Mouse (Mus musculus) hindbrain, embryonic 12.5 days (tissue): ENCODE measurements around the gene Scml4. TPM values are rescaled to one million over a fixed set of nuclear protein-coding genes. Genes with fewer than 3 reads are reported as not detected.

Experiments used
- ATAC-seq: fragments of 200-750 bp; cut with Nextera tagmentation; 2 replicates; pipeline ENCODE4 v1.8.0; 2017; ENCODE audit warnings: moderate TSS enrichment; ENCODE audit not compliant: low FRiP score
- H3K27ac ChIP-seq: fragments of 300-500 bp; sonication (generic); 2 replicates; pipeline ENCODE4 v1.5.1; 2016; ENCODE audit warnings: mild to moderate bottlenecking
- H3K27me3 ChIP-seq: fragments of 300-500 bp; sonication (generic); 2 replicates; pipeline ENCODE4 v1.6.1; 2016; ENCODE audit warnings: mild to moderate bottlenecking
- H3K36me3 ChIP-seq: fragments of 300-500 bp; sonication (generic); 2 replicates; pipeline ENCODE4 v1.6.1; 2016; ENCODE audit warnings: mild to moderate bottlenecking
- H3K4me1 ChIP-seq: fragments of 300-500 bp; sonication (generic); 2 replicates; pipeline ENCODE4 v1.6.1; 2016
- H3K4me2 ChIP-seq: fragments of 300-500 bp; sonication (generic); replicated peaks from 2 replicates; pipeline ENCODE4 v1.6.1; 2016; ENCODE audit warnings: mild to moderate bottlenecking
- H3K4me3 ChIP-seq: fragments of 300-500 bp; sonication (generic); 2 replicates; pipeline ENCODE4 v1.5.1; 2016; ENCODE audit warnings: mild to moderate bottlenecking
- H3K9ac ChIP-seq: fragments of 300-500 bp; sonication (generic); 2 replicates; pipeline ENCODE4 v1.6.1; 2016; ENCODE audit warnings: mild to moderate bottlenecking, moderate library complexity
- H3K9me3 ChIP-seq: fragments of 300-500 bp; sonication (generic); replicated peaks from 2 replicates; pipeline ENCODE4 v1.6.1; 2016; ENCODE audit warnings: mild to moderate bottlenecking
- WGBS: fragments of 180-500 bp; shearing (Covaris S2); methylation state at CpG from one replicate; pipeline ENCODE4 v1.1.7; 2016; 5-methylcytosine and 5-hydroxymethylcytosine counted together
- polyA plus RNA-seq: library from polyadenylated mRNA; unstranded; fragments of >200 nt; fragmentation: Nextera tagmentation; extraction: Ambion mirVana; gene quantifications from 2 replicates; pipeline ENCODE4 v1.2.1, GENCODE M21; 2016

Gene Scml4
- polyA plus RNA-seq, 1 experiment from 2014 or later = 4.0 TPM

DNA sequence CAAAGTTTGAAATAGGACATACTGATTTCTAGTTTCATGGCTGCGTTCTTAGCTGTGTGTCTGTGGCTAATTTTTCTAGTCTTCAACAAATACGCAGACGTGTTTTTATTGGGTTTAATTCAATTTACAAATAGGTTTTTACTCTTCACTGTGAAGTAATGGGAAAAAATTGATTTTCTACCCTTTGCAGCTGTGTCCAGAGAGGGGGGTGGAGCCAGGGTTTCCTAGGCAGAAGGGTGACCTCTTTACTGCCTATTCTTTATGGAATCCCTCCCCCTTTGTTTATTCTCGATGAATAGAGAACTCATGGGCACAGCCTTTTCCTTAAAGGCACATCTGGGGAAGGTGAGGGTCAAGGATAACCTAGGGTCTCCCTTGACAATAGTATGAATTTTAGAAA is 98.5 kb downstream of the Scml4 start:
- WGBS = 45% methylated on average over 4 of the region's 4 CpGs
- ATAC-seq = peak; percentile 61
- peaks cover 6% of the 10 kb centered on the region; the same call in 1 of the 2 replicates for H3K27me3 ChIP-seq
- H3K9ac ChIP-seq = no peak overlapping the region
- no peaks in the 10 kb centered on the region for H3K9me3 ChIP-seq
- H3K4me2 ChIP-seq = peak overlapping the region; percentile 48
- peaks cover 13% of the 10 kb centered on the region for H3K4me1 ChIP-seq
- H3K4me3 ChIP-seq = peak overlapping the region; percentile 25; the same call in 1 of the 2 replicates
- H3K36me3 ChIP-seq = no peaks in the 10 kb centered on the region
- peak overlapping the region; percentile 62; the same call in 1 of the 2 replicates for H3K27ac ChIP-seq

DNA sequence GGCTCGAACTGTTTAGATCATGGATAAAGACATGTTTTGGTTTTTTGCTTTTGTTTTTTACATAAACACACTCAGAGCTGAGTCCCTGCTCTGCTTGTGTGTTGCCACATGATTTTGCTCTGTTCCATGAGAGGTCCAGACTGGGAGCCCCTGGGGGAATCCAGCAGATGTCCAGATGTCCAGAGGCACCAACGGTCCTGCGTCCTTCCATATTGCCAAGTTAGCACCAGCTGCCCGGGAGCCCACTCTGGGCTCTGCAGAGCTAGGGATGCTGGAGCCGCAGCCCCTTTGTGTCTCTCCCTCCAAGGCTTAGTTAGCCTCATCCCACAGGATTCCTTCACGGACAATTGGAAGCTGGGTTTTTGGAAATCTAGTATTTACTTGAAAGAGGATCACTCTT is 101.6 kb downstream of the Scml4 start:
- Histone ChIP-seq H3K9ac (no peak overlapping the region), H3K4me1 (peaks cover 13% of the 10 kb centered on the region), H3K36me3 (no peaks in the 10 kb centered on the region), H3K9me3 (no peaks in the 10 kb centered on the region), H3K27me3 (peaks cover 6% of the 10 kb centered on the region; the same call in 1 of the 2 replicates), H3K4me3 (no peak overlapping the region), H3K27ac (no peak overlapping the region), H3K4me2 (no peak overlapping the region)
- no peak for ATAC-seq
- WGBS = 65% methylated on average over 6 of the region's 6 CpGs

DNA sequence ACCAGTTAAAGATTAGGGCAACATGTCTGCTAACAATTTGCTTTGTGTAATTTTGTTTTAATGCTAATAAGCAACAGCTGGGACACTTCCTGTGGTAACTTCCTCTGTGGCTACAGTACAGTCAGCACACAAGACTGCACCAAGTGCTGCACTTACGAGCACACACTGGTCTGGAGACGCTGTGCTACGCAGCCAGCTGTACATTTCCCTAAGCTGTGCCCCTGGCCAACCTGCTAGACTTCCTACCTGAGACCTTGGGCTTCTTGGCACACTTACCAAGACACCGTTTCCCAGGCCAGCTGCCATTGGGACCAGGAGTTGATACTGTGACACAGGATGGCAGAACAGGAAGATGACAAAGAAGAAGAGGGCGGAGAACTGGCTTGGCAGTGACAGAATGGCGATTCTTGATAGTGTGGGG is 102.0 kb downstream of the Scml4 start:
- H3K27ac ChIP-seq = no peak overlapping the region
- H3K4me3 ChIP-seq = no peak overlapping the region
- H3K36me3 ChIP-seq = no peaks in the 10 kb centered on the region
- no peaks in the 10 kb centered on the region for H3K9me3 ChIP-seq
- no peak for ATAC-seq
- H3K27me3 ChIP-seq = peaks cover 2% of the 10 kb centered on the region; the same call in 1 of the 2 replicates
- 85% methylated on average over 6 of the region's 6 CpGs for WGBS
- no peak overlapping the region for H3K9ac ChIP-seq
- peaks cover 13% of the 10 kb centered on the region for H3K4me1 ChIP-seq
- H3K4me2 ChIP-seq = no peak overlapping the region

DNA sequence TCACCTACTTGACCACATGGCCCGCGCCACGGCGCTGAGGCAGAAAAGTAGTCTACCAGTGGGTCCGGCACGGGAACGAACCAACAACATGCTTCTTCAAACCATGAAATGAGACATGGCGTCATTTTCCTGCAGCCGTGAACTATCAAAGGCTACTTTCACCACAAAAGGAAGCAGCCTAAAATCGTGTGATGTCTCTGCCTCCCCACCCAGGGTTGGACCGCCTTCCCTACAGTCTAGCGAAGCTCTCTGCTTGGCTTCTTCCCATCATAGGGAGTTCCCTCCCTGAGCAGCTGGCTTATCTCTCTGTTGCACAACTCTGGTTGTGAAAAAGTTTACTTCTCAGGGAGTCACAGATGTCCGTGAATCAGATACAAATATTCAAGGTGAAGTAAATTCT is 102.5 kb downstream of the Scml4 start:
- Histone ChIP-seq H3K36me3 (no peaks in the 10 kb centered on the region), H3K9me3 (no peaks in the 10 kb centered on the region), H3K4me2 (no peak overlapping the region), H3K4me1 (peaks cover 12% of the 10 kb centered on the region), H3K27ac (no peak overlapping the region), H3K4me3 (no peak overlapping the region), H3K27me3 (no peaks in the 10 kb centered on the region), H3K9ac (no peak overlapping the region)
- ATAC-seq = no peak
- WGBS = 94% methylated on average over 13 of the region's 13 CpGs

DNA sequence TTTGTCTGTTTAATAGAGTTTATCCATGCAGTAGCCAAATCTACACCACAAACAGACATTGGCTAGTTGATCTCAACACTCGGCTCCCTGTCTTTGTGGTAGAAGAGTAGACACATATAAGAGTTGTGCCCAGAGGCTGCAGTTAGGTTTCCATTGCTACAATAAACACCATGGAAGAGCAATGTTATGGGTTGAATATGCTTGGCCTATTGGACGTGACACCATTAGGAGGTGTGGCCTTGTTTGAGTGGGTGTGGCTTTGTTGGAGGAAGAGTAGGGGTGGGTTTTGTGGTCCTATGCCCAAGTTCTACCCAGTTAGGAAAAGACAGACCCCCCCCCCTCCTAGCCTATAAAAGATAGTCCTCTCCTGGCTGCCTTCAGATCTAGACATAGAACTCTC is 102.9 kb downstream of the Scml4 start:
- Histone ChIP-seq H3K4me2 (no peak overlapping the region), H3K36me3 (no peaks in the 10 kb centered on the region), H3K4me3 (no peak overlapping the region), H3K27ac (no peak overlapping the region), H3K4me1 (peaks cover 8% of the 10 kb centered on the region), H3K9ac (no peak overlapping the region), H3K27me3 (no peaks in the 10 kb centered on the region), H3K9me3 (no peaks in the 10 kb centered on the region)
- no peak for ATAC-seq
- 96% methylated on average over 2 of the region's 2 CpGs for WGBS

DNA sequence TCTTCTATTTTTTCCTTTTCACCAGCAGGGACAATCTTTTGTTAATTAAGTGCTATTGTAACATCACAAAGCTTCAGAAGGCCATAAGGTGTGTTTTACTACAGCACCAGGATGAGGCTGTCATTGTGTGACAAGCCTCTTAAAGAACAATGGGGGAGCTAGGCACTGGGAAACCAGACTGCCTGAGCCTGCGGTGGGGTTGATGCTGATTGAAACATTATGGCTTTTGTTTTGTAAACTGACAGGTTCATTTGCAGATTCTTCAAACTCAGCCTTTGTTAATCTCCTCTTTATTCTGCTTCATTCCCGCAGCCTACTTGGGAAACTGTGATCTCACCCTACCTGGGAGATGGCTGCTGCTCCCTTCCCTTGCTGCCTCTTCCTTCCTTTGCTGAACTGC is 108.2 kb downstream of the Scml4 start:
- WGBS = 11% methylated on average over 2 of the region's 2 CpGs
- H3K4me3 ChIP-seq = no peak overlapping the region
- H3K27ac ChIP-seq = no peak overlapping the region
- ATAC-seq = no peak
- no peaks in the 10 kb centered on the region for H3K36me3 ChIP-seq
- no peak overlapping the region for H3K4me2 ChIP-seq
- no peaks in the 10 kb centered on the region for H3K9me3 ChIP-seq
- no peak overlapping the region for H3K9ac ChIP-seq
- H3K4me1 ChIP-seq = peaks cover 10% of the 10 kb centered on the region; the same call in 1 of the 2 replicates
- no peaks in the 10 kb centered on the region for H3K27me3 ChIP-seq

DNA sequence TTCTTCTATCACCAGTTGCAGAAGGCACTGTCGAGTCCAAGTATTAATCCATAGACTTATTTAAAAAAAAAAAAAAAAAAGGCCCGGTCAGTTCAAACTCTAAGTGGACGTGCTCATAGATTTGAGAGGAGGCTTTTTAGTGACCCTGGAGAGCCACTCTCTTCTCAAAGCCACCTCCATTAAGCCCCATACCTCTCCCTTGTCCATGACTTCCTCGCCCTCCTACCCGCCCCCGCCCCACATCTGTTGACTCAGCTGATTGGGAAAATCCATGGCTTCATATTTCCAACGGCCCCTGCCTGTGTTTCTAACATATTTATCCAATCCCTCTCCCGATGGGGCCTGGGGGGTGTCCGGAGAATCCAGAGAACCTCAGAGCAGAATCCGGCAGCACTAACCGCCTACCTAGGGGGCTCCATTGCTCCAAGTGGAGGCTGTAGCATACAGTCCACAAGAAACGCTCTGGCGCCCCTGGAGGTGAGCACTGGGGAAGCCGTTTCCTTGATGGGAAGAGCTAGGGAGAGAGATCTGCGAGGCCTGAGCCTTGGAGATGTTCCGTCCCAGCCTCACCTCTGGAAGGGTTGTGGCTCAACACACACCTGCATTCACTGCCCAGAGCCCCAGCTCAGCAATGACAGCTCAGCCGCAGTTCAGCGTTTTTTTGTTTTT is 112.5 kb downstream of the Scml4 start:
- Histone ChIP-seq H3K27ac (no peak overlapping the region), H3K9ac (no peak overlapping the region), H3K4me1 (peaks cover 19% of the 10 kb centered on the region; the same call in 1 of the 2 replicates), H3K36me3 (no peaks in the 10 kb centered on the region), H3K4me2 (no peak overlapping the region), H3K4me3 (no peak overlapping the region), H3K9me3 (no peaks in the 10 kb centered on the region), H3K27me3 (no peaks in the 10 kb centered on the region)
- WGBS = 31% methylated on average over 18 of the region's 18 CpGs
- ATAC-seq = peak; percentile 80

DNA sequence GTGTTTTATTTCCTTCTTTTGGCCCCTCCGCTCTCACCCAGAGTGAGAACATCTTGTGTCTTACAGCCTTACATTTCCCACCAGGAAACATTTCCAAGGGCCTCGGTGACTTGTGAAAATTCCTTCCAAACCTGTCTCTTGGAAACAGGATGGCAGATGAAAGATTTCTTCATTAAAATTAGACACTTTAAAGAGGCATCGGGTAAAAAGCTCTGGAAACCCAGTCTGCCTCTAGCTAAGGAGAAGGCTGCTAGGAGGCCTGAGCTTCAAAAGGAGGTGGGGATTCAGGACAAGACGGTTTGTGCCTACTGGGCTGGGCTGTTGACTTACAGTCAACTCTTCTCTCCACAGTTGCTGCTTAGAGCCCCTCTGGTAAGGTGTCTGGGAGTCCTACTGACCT is 113.4 kb downstream of the Scml4 start:
- no peak for ATAC-seq

DNA sequence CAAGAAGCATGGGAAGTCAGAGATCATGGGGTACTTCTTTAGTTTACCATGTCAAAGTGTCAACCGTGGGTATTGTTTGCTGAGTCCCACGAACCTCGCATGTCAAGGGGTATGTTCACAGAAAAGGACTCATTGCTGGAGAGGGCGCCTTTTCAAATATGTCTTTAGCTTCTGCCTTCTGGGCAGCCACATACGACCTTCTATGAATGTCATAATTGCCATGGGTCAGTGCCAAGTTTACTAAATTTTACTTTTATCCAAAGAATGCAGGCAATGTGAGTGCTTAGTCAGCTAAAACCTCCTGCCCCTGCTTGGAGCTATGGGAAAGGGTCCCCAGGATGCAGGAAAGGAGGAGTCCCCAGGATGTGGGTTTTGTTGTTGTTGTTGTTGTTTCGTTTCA is 116.4 kb downstream of the Scml4 start:
- Histone ChIP-seq H3K9me3 (no peaks in the 10 kb centered on the region), H3K9ac (no peak overlapping the region), H3K27me3 (no peaks in the 10 kb centered on the region), H3K4me3 (no peak overlapping the region), H3K36me3 (no peaks in the 10 kb centered on the region), H3K4me2 (no peak overlapping the region), H3K27ac (no peak overlapping the region), H3K4me1 (peaks cover 15% of the 10 kb centered on the region; the same call in 1 of the 2 replicates)
- no peak for ATAC-seq
- 82% methylated on average over 6 of the region's 6 CpGs for WGBS

More for the DNA sequence above, 113.4 kb downstream of the Scml4 start:
- Histone ChIP-seq H3K27me3 (no peaks in the 10 kb centered on the region), H3K9ac (no peak overlapping the region), H3K4me2 (no peak overlapping the region), H3K9me3 (no peaks in the 10 kb centered on the region), H3K36me3 (no peaks in the 10 kb centered on the region), H3K4me1 (peaks cover 15% of the 10 kb centered on the region; the same call in 1 of the 2 replicates), H3K27ac (no peak overlapping the region), H3K4me3 (no peak overlapping the region)
- 48% methylated on average over 4 of the region's 4 CpGs for WGBS

DNA sequence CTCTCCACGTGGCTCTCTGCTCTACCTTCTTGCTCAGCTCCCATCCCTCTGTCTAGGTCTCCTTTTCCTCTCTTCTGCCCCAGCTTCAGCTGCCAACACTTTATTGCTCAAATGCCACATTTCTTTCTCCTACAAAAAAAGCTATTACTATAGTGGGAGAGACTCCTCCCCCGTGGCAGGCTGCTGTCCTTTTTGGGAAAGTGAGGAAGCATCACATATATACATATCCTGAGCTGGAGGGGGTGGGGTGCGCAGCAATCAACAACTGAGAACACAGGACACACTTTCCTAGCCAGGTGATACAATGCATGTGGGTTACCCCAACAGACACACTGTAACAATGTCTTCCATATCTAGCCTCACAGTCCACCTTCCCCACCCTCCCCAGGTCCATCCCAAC is 118.2 kb downstream of the Scml4 start:
- no peak overlapping the region for H3K9ac ChIP-seq
- ATAC-seq = no peak
- H3K27me3 ChIP-seq = no peaks in the 10 kb centered on the region
- H3K4me3 ChIP-seq = no peak overlapping the region
- H3K9me3 ChIP-seq = no peaks in the 10 kb centered on the region
- no peak overlapping the region for H3K27ac ChIP-seq
- H3K36me3 ChIP-seq = no peaks in the 10 kb centered on the region
- H3K4me2 ChIP-seq = no peak overlapping the region
- H3K4me1 ChIP-seq = 0 out of 2 replicates have a peak, but pooled peaks cover 12% of the 10 kb centered on the region
- WGBS = 68% methylated on average over 3 of the region's 3 CpGs

DNA sequence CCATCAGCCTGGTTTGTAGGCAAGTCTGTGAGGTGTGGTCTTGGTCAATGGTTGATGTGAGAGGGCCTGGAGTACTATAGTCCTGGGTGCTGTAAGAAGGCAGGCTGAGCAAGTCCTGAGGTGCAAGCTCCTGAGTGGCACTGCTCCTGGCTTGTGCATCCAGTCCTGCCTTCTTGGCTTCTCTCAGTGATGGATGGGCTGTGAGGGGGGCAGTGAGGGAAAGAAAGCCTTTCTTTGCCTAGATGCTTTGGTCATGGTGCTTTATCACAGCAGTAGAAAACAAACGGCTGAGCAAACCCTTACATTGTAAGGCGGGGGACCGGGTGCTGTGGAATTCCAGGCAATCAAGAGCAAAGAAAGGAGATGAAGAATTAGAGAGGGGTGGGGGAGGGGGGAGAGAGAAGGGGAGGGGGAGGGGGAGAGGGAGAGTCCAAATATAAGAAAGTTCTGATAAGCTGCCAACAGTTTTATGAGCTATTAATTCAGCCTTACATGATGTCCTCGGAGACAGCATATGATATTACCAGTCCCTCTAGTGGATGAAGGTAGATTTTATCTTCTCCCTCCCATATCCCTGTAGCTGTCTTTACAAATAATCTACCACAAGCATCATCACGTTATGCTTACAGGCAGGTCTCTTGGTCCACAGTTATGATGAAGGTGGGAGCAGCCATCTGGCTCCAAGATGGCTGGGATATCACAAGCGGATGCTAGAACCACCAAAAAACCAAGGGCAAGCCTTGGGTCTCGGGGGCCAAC is 121.0 kb downstream of the Scml4 start:
- no peak overlapping the region for H3K4me3 ChIP-seq
- no peak overlapping the region for H3K9ac ChIP-seq
- no peak overlapping the region for H3K4me2 ChIP-seq
- H3K27ac ChIP-seq = no peak overlapping the region
- WGBS = 46% methylated on average over 7 of the region's 7 CpGs
- H3K4me1 ChIP-seq = 0 out of 2 replicates have a peak, but pooled peaks cover 5% of the 10 kb centered on the region
- H3K9me3 ChIP-seq = no peaks in the 10 kb centered on the region
- H3K36me3 ChIP-seq = no peaks in the 10 kb centered on the region
- H3K27me3 ChIP-seq = no peaks in the 10 kb centered on the region; the same call in 1 of the 2 replicates
- peak; percentile 67; the same call in 1 of the 2 replicates for ATAC-seq

DNA sequence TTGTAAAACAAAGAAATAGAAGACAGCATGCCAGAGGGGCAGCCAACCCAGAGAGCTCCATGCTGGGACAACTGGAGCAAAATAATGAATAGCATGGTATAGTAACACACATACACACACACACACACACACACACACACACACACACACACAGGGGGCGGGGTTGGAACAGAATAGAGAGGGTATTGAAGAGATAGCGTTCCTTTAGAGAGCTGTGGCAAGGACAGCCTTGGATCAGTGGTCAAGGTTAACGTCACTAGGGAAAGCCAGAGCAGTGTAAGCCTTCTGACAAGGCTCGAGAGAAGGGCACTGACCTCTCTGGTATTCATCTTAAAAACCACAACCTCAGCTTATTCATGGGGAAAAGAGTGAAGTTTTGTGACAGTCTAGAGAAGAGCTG is 124.7 kb downstream of the Scml4 start:
- no peak overlapping the region for H3K4me2 ChIP-seq
- WGBS = 39% methylated on average over 4 of the region's 4 CpGs
- no peaks in the 10 kb centered on the region for H3K36me3 ChIP-seq
- H3K9me3 ChIP-seq = no peaks in the 10 kb centered on the region
- H3K4me1 ChIP-seq = peaks cover 11% of the 10 kb centered on the region; the same call in 1 of the 2 replicates
- no peak for ATAC-seq
- H3K27me3 ChIP-seq = no peaks in the 10 kb centered on the region; the same call in 1 of the 2 replicates
- no peak overlapping the region for H3K4me3 ChIP-seq
- no peak overlapping the region for H3K27ac ChIP-seq
- H3K9ac ChIP-seq = no peak overlapping the region
